Mouse (Mus musculus) embryonic facial prominence, embryonic 14.5 days (tissue): ENCODE measurements at regions not wholly inside any gene's neighbourhood (a gene's known extent, or its start where the extent isn't known, plus 50 kb on each side); places are given as distances from the start of the nearest gene placed in this dataset.
A peak's percentile ranks its signal among the peaks of the same experiment; 100 is the strongest.

ENCODE experiments used
- ATAC-seq: fragments of 200-750 bp; cut with Nextera tagmentation; 2 replicates; pipeline ENCODE4 v1.8.0; 2017; ENCODE audit warnings: low read depth, moderate number of reproducible peaks, moderate TSS enrichment
- DNase-seq: peaks from one replicate; pipeline ENCODE4 v3.0.0-alpha.2; 2015; ENCODE audit warnings: low spot score
- H3K27ac ChIP-seq: fragments of 300-500 bp; sonication (generic); replicated peaks from 2 replicates; pipeline ENCODE4 v1.5.1; 2014; ENCODE audit warnings: low read depth, mild to moderate bottlenecking, low read length, moderate library complexity
- H3K27me3 ChIP-seq: fragments of 300-500 bp; sonication (generic); replicated peaks from 2 replicates; pipeline ENCODE4 v1.6.1; 2014; ENCODE audit warnings: low read length; ENCODE audit not compliant: control insufficient read depth, insufficient read depth
- H3K36me3 ChIP-seq: fragments of 300-500 bp; sonication (generic); 2 replicates; pipeline ENCODE4 v1.6.1; 2014; ENCODE audit warnings: low read length, mixed read lengths; ENCODE audit not compliant: control insufficient read depth, insufficient read depth
- H3K4me1 ChIP-seq: fragments of 300-500 bp; sonication (generic); 2 replicates; pipeline ENCODE4 v1.6.1; 2014; ENCODE audit warnings: antibody characterized with exemption, low read length; ENCODE audit not compliant: control insufficient read depth, insufficient read depth
- H3K4me2 ChIP-seq: fragments of 300-500 bp; sonication (generic); 2 replicates; pipeline ENCODE4 v1.6.1; 2014; ENCODE audit warnings: low read depth, mild to moderate bottlenecking, low read length, moderate library complexity, mixed read lengths
- H3K4me3 ChIP-seq: fragments of 300-500 bp; sonication (generic); 2 replicates; pipeline ENCODE4 v1.5.1; 2014; ENCODE audit warnings: low read depth, mild to moderate bottlenecking, low read length
- H3K9ac ChIP-seq: fragments of 300-500 bp; sonication (generic); 2 replicates; pipeline ENCODE4 v1.6.1; 2014; ENCODE audit warnings: low read depth, mild to moderate bottlenecking, low read length, moderate library complexity, mixed read lengths
- H3K9me3 ChIP-seq: fragments of 300-500 bp; sonication (generic); 2 replicates; pipeline ENCODE4 v1.6.1; 2016; ENCODE audit warnings: low read length; ENCODE audit not compliant: control insufficient read depth
- WGBS: fragments of 180-500 bp; shearing (Covaris S2); extraction: QIAGEN DNeasy Blood & Tissue Kit; methylation state at CpG from one replicate; pipeline ENCODE4 v1.1.7; 2014; 5-methylcytosine and 5-hydroxymethylcytosine counted together

- ATAC-seq (no peak), DNase-seq (no peak)
- H3K36me3 ChIP-seq, result no peaks in the 10 kb centered on the region
- no peak overlapping the region for H3K4me2 ChIP-seq
- no peak overlapping the region for H3K4me3 ChIP-seq
- H3K9me3 ChIP-seq, result no peaks in the 10 kb centered on the region
- H3K27me3 ChIP-seq, result no peaks in the 10 kb centered on the region
- no peaks in the 10 kb centered on the region for H3K4me1 ChIP-seq
- no peak overlapping the region for H3K9ac ChIP-seq
- H3K27ac ChIP-seq, result no peak overlapping the region
These were observed 325.3 kb upstream of the Rasgrp1 start for GRCm38 (mm10) chr2:117668137-117668536.

DNA sequence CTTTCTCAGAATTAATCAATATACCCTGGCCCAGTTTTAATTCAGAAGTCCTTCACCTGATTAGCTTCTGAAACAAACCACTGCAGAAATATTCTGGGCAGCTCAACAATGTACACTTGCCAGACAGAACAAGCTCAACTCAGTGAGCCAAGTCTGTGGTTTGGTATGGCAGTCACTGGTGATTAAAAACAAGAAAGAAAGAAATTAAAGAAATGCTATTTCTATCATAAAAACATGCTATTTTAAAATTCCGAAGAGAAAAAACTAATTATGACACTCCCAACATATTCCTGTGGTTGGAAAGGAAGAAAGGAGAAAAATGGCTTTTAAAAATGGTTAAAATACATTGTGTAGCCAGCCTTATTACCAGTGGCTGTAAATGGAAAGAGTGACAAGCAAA, 332.1 kb upstream of the Rasgrp1 start:
- Histone ChIP-seq H3K27me3 (no peaks in the 10 kb centered on the region), H3K4me2 (no peak overlapping the region), H3K9me3 (no peaks in the 10 kb centered on the region), H3K36me3 (no peaks in the 10 kb centered on the region), H3K4me1 (no peaks in the 10 kb centered on the region), H3K4me3 (no peak overlapping the region), H3K27ac (no peak overlapping the region), H3K9ac (no peak overlapping the region)
- DNase-seq, result no peak
- WGBS, result 72% methylated on average over 1 of the region's 1 CpGs
- no peak for ATAC-seq

GRCm38 (mm10) chr2:117678650-117679049, 335.8 kb upstream of the Rasgrp1 start:
- Histone ChIP-seq H3K36me3 (no peaks in the 10 kb centered on the region), H3K27me3 (no peaks in the 10 kb centered on the region), H3K27ac (no peak overlapping the region), H3K9me3 (0 out of 2 replicates have a peak, but pooled peaks cover 2% of the 10 kb centered on the region), H3K9ac (no peak overlapping the region), H3K4me1 (no peaks in the 10 kb centered on the region), H3K4me3 (no peak overlapping the region), H3K4me2 (no peak overlapping the region)
- 53% methylated on average over 4 of the region's 4 CpGs for WGBS
- no peak for ATAC-seq
- no peak for DNase-seq

- Histone ChIP-seq H3K4me3 (no peak overlapping the region), H3K27me3 (no peaks in the 10 kb centered on the region), H3K4me2 (no peak overlapping the region), H3K9ac (no peak overlapping the region), H3K27ac (no peak overlapping the region), H3K4me1 (no peaks in the 10 kb centered on the region), H3K9me3 (0 out of 2 replicates have a peak, but pooled peaks cover 5% of the 10 kb centered on the region), H3K36me3 (no peaks in the 10 kb centered on the region)
- WGBS, result 62% methylated on average over 4 of the region's 4 CpGs
- no peak for DNase-seq
- no peak for ATAC-seq
These were observed 343.1 kb upstream of the Rasgrp1 start for GRCm38 (mm10) chr2:117685836-117686453.

GRCm38 (mm10) chr2:117693537-117693936, 350.7 kb upstream of the Rasgrp1 start:
- H3K9me3 ChIP-seq, result no peaks in the 10 kb centered on the region
- no peak overlapping the region for H3K4me2 ChIP-seq
- H3K4me1 ChIP-seq, result no peaks in the 10 kb centered on the region
- no peak overlapping the region for H3K9ac ChIP-seq
- 71% methylated on average over 4 of the region's 4 CpGs for WGBS
- H3K27me3 ChIP-seq, result no peaks in the 10 kb centered on the region
- no peak overlapping the region for H3K4me3 ChIP-seq
- DNase-seq (no peak), ATAC-seq (no peak)
- H3K36me3 ChIP-seq, result no peaks in the 10 kb centered on the region
- no peak overlapping the region for H3K27ac ChIP-seq

DNA sequence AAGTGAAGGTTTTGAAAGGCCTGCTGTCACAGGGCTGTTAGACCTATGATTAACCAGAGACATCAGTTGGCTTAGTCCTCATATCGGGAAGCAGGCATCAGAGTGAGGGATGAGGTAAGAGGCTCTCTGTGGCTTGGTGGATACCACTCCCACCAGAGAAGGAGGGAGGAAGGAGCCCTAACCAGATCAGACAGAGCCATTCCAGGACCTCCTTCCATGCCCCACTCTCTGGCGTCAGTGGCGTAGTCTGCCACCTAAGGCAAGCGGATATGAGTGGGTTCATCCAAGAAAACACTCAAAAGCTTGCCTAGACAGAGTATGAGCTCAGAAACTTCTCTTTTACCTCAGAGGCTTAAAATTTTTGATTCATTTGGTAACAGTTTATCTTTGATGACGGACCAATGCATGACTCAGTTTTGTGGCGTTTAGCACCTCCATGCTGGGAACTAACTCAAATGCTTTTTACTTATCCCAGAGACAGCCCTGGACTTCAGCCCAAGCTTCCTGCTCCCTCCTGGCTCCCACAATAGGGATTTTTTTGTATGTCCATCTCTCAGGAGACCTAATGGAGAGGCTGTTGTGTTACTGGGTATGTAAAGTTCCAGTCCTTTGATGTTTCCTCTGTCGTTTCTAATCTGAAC, 367.5 kb upstream of the Rasgrp1 start:
- ATAC-seq, result no peak
- WGBS, result 79% methylated on average over 7 of the region's 7 CpGs
- no peak overlapping the region for H3K27ac ChIP-seq

DNA sequence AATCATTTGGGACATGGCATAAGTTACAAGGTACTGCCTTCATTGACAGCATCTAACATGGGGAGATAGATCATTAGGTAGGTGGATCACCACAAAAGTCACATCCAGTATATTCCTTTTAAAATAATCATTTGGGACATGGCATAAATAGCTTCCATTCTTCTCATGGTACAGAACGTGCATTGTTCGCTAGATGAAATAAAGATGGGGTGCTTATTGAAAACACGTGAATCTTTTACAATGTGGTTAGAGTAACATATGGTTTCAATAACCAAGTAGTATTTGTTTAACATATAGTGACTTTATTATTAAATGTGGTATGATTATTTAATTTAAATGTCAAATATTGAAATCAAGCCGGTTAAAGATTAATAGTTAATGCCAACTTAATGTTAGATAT, 381.3 kb upstream of the Rasgrp1 start:
- Histone ChIP-seq H3K27ac (no peak overlapping the region), H3K4me1 (no peaks in the 10 kb centered on the region), H3K4me2 (no peak overlapping the region), H3K9ac (no peak overlapping the region), H3K27me3 (no peaks in the 10 kb centered on the region), H3K4me3 (no peak overlapping the region), H3K36me3 (no peaks in the 10 kb centered on the region), H3K9me3 (no peaks in the 10 kb centered on the region)
- ATAC-seq (no peak), DNase-seq (peak; percentile 70)
- WGBS, result 38% methylated on average over 4 of the region's 4 CpGs

More for the DNA sequence above, 367.5 kb upstream of the Rasgrp1 start:
- Histone ChIP-seq H3K4me1 (no peaks in the 10 kb centered on the region), H3K9me3 (no peaks in the 10 kb centered on the region), H3K4me3 (no peak overlapping the region), H3K4me2 (no peak overlapping the region), H3K36me3 (no peaks in the 10 kb centered on the region), H3K27me3 (no peaks in the 10 kb centered on the region), H3K9ac (no peak overlapping the region)
- peak; percentile 26 for DNase-seq

GRCm38 (mm10) chr2:117731253-117731652, 380.4 kb upstream of the Thbs1 start:
- no peak overlapping the region for H3K27ac ChIP-seq
- no peak overlapping the region for H3K4me3 ChIP-seq
- no peaks in the 10 kb centered on the region for H3K27me3 ChIP-seq
- H3K4me2 ChIP-seq, result no peak overlapping the region
- no peaks in the 10 kb centered on the region for H3K36me3 ChIP-seq
- no peaks in the 10 kb centered on the region for H3K4me1 ChIP-seq
- H3K9ac ChIP-seq, result no peak overlapping the region
- WGBS, result 72% methylated on average over 2 of the region's 2 CpGs
- ATAC-seq, result no peak
- no peaks in the 10 kb centered on the region for H3K9me3 ChIP-seq
- peak; percentile 13 for DNase-seq

DNA sequence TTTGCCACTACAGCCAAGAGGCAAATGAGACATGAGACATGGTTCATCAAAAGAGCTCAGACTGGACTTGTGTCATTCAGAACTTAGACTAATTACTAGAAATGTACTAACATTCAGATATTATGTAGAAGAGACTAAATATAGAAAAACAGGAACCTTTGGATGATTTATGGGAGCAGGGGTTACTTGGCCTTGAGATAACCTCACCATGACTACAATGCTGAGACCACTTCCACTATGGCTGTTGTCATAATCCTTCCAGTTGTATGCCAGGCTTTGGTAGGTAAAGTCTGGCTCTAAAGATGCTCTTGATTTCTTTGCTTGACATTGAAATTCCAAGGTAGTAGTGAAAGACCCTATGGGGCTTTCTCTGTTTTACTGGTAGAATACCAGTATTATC, 369.3 kb upstream of the Thbs1 start:
- ATAC-seq, result no peak
- Histone ChIP-seq H3K27ac (no peak overlapping the region), H3K4me3 (no peak overlapping the region), H3K27me3 (no peaks in the 10 kb centered on the region), H3K4me2 (no peak overlapping the region), H3K9ac (no peak overlapping the region), H3K9me3 (no peaks in the 10 kb centered on the region), H3K4me1 (no peaks in the 10 kb centered on the region), H3K36me3 (no peaks in the 10 kb centered on the region)
- DNase-seq, result no peak
